Mouse (Mus musculus): ENCODE data around the gene Ywhae. TPM values are rescaled to one million over a fixed set of nuclear protein-coding genes. Genes with fewer than 3 reads are reported as not detected.

The Ywhae gene
- polyA plus RNA-seq, 1 experiment from 2014 or later = 415 TPM

DNA sequence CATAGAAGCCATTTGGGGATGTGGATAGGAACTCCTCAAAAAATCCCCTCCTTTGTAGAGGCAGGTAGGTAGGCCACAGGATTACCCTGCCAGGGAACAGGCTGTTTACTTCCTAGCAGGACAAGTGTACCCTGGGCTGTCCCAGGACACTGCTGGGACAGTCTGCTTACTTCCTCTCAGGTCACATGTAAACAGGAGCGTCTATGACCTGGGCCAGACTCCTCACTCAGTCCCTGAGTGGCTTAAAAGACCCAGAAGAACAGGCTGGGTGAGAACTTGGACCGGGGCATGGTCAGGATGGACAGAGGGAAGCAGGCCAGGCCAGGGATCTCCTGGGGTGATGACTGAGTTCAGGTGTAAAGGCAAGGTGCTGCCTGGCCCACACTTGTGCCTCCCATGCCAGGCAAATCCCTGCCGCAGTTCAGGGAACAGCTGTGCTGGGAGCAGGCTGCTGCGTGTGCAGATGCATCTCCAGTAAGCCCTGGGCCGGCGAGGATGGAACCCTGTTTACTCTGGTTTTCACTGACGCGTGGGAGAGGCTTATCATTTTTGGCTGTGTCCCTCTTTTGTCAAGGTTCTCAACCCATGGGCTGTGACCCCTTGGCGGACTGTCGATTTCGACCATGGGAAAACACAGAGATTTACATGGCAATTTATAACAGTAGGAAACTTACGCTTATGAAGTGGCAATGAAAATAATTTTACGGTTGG, 64.0 kb downstream of the Ywhae start:
- ATAC-seq = no peak
- H3K9ac ChIP-seq = no peak overlapping the region
- peaks cover 11% of the 10 kb centered on the region; the same call in 1 of the 2 replicates for H3K4me1 ChIP-seq
- no peak overlapping the region for H3K4me3 ChIP-seq
- no peaks in the 10 kb centered on the region for H3K36me3 ChIP-seq
- H3K27me3 ChIP-seq (replicated peaks) = peaks cover 82% of the 10 kb centered on the region
- H3K4me2 ChIP-seq = no peak overlapping the region
- no peaks in the 10 kb centered on the region for H3K9me3 ChIP-seq (replicated peaks)
- 55% methylated on average over 13 of the region's 13 CpGs for WGBS (ENCODE audit: insufficient replicate concordance)
- H3K27ac ChIP-seq = no peak overlapping the region

DNA sequence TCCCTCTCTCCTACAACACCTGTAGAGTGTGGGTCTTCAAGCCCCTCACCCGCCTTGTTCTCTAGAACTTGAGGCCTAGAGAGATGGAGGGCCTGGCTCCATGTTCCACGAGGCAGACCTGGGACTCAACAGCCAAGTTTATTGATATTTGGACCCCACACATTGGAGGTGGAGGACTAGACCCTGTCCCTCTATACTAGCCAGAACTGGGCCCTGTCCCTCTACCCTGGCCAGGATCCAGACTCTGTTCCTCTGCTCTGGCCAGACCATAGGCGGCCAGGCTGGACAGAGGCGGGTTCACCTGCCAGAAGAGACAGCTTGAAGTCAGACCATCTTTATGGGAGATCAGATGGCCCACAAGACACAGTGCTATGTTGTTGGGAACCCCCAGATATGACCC, 68.7 kb downstream of the Ywhae start:
- H3K36me3 ChIP-seq = no peaks in the 10 kb centered on the region
- no peaks in the 10 kb centered on the region for H3K9me3 ChIP-seq (replicated peaks)
- 63% methylated on average over 4 of the region's 4 CpGs for WGBS (ENCODE audit: insufficient replicate concordance)
- H3K4me2 ChIP-seq = no peak overlapping the region
- H3K9ac ChIP-seq = no peak overlapping the region
- no peak for ATAC-seq
- peaks cover 36% of the 10 kb centered on the region for H3K27me3 ChIP-seq (replicated peaks)
- no peaks in the 10 kb centered on the region for H3K4me1 ChIP-seq
- H3K27ac ChIP-seq = no peak overlapping the region
- no peak overlapping the region for H3K4me3 ChIP-seq

- Histone ChIP-seq H3K9me3 (replicated peaks) (no peaks in the 10 kb centered on the region), H3K4me1 (no peaks in the 10 kb centered on the region), H3K27ac (no peak overlapping the region), H3K4me3 (no peak overlapping the region), H3K36me3 (no peaks in the 10 kb centered on the region), H3K27me3 (replicated peaks) (peaks cover 30% of the 10 kb centered on the region), H3K4me2 (no peak overlapping the region), H3K9ac (no peak overlapping the region)
- WGBS (ENCODE audit: insufficient replicate concordance) = 70% methylated on average over 7 of the region's 7 CpGs
- no peak for ATAC-seq
Measured at GRCm38 (mm10) chr11:75801771-75802550, 69.3 kb downstream of the Ywhae start.

DNA sequence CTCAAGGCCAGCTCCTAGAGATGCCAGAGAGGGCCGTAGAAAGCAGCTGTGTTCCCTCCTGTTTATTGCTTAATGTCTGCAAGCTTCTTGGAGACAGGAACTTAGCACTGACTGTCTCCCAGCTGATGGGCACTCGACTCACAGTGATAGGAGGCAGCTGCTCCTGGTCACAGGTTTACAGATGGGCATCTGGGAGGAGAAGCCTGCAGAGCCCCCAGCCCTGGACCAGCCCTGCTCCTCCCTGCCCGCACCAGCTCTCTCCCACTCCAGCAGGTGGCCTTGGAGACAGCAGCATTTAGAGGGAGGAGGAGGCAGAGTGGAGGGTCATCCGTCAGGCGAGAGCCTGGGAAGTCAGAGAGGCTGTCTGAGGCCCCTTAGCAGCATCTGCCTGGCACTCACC, 74.8 kb downstream of the Ywhae start:
- H3K4me3 ChIP-seq = no peak overlapping the region
- no peak for ATAC-seq
- H3K27me3 ChIP-seq (replicated peaks) = peaks cover 4% of the 10 kb centered on the region; the same call in 1 of the 2 replicates
- H3K27ac ChIP-seq = no peak overlapping the region
- H3K4me2 ChIP-seq = no peak overlapping the region
- H3K9ac ChIP-seq = no peak overlapping the region
- 46% methylated on average over 5 of the region's 5 CpGs for WGBS (ENCODE audit: insufficient replicate concordance)
- H3K4me1 ChIP-seq = peaks cover 8% of the 10 kb centered on the region; the same call in 1 of the 2 replicates
- H3K9me3 ChIP-seq (replicated peaks) = no peaks in the 10 kb centered on the region
- no peaks in the 10 kb centered on the region for H3K36me3 ChIP-seq

GRCm38 (mm10) chr11:75810526-75810925, 77.9 kb downstream of the Ywhae start:
- Histone ChIP-seq H3K4me1 (peaks cover 8% of the 10 kb centered on the region; the same call in 1 of the 2 replicates), H3K4me2 (no peak overlapping the region), H3K9me3 (replicated peaks) (no peaks in the 10 kb centered on the region), H3K27ac (no peak overlapping the region), H3K36me3 (no peaks in the 10 kb centered on the region), H3K4me3 (no peak overlapping the region), H3K9ac (no peak overlapping the region), H3K27me3 (replicated peaks) (peaks cover 15% of the 10 kb centered on the region)
- WGBS (ENCODE audit: insufficient replicate concordance) = 65% methylated on average over 3 of the region's 3 CpGs
- no peak for ATAC-seq

DNA sequence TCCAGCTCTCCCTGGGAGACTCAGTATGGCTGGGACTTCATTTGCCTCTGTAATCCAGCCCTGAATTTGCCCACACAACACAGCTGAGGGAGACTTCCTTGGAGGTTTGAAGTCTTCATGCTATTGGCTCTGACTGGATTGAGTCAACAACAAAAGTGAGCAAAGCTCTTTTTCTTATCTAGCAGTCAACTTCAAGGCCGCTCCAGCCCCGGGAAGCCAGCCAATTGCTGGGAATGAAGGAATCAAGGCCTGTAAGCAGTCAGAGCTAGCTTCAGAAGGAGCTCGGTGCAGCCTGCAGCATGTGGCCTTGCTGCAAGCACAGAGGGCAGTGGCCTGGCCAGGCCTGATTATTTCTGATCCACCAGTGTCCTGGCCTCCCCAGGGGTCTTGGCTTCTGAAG, 79.2 kb downstream of the Ywhae start:
- 31% methylated on average over 3 of the region's 3 CpGs for WGBS (ENCODE audit: insufficient replicate concordance)
- H3K4me1 ChIP-seq = peaks cover 8% of the 10 kb centered on the region; the same call in 1 of the 2 replicates
- peaks cover 15% of the 10 kb centered on the region for H3K27me3 ChIP-seq (replicated peaks)
- H3K27ac ChIP-seq = peak overlapping the region; percentile 54; the same call in 1 of the 2 replicates
- H3K9me3 ChIP-seq (replicated peaks) = no peaks in the 10 kb centered on the region
- no peak overlapping the region for H3K9ac ChIP-seq
- ATAC-seq = no peak; the same call in 1 of the 2 replicates
- no peak overlapping the region for H3K4me2 ChIP-seq
- H3K4me3 ChIP-seq = no peak overlapping the region
- H3K36me3 ChIP-seq = no peaks in the 10 kb centered on the region

- Histone ChIP-seq H3K36me3 (no peaks in the 10 kb centered on the region), H3K4me1 (peaks cover 8% of the 10 kb centered on the region; the same call in 1 of the 2 replicates), H3K9ac (no peak overlapping the region), H3K4me2 (no peak overlapping the region), H3K9me3 (replicated peaks) (no peaks in the 10 kb centered on the region), H3K4me3 (no peak overlapping the region), H3K27me3 (replicated peaks) (peaks cover 15% of the 10 kb centered on the region; the same call in 1 of the 2 replicates), H3K27ac (no peak overlapping the region)
- WGBS (ENCODE audit: insufficient replicate concordance) = 67% methylated on average over 10 of the region's 10 CpGs
- ATAC-seq = no peak
Measured at GRCm38 (mm10) chr11:75813085-75813484, 80.4 kb downstream of the Ywhae start.

Other genes starting within 250 kb of the Ywhae start
- 46.6 and 47.9 TPM in 2 replicates for gene Prpf8, start 246.1 kb upstream of the Ywhae start, polyA plus RNA-seq (2016; fragmentation: Nextera tagmentation; extraction: Ambion mirVana)
- 0.89 and 1.2 TPM in 2 replicates for gene Rilp, start 222.8 kb upstream of the Ywhae start, polyA plus RNA-seq (2016; fragmentation: Nextera tagmentation; extraction: Ambion mirVana)
- gene Scarf1, start 219.3 kb upstream of the Ywhae start, polyA plus RNA-seq (2016; fragmentation: Nextera tagmentation; extraction: Ambion mirVana) = 5.2 TPM in 2 replicates
- 5.9 and 6.3 TPM in 2 replicates for gene Slc43a2, start 201.2 kb upstream of the Ywhae start, polyA plus RNA-seq (2016; fragmentation: Nextera tagmentation; extraction: Ambion mirVana)
- gene Pitpna, start 144.8 kb upstream of the Ywhae start, polyA plus RNA-seq (2016; fragmentation: Nextera tagmentation; extraction: Ambion mirVana) = 65.7 and 69.3 TPM in 2 replicates
- 15.0 and 15.8 TPM in 2 replicates for gene Inpp5k, start 101.9 kb upstream of the Ywhae start, polyA plus RNA-seq (2016; fragmentation: Nextera tagmentation; extraction: Ambion mirVana)
- 34.6 and 35.5 TPM in 2 replicates for gene Myo1c, start 82.4 kb upstream of the Ywhae start, polyA plus RNA-seq (2016; fragmentation: Nextera tagmentation; extraction: Ambion mirVana)
- 50.2 and 53.6 TPM in 2 replicates for gene Crk, start 53.6 kb upstream of the Ywhae start, polyA plus RNA-seq (2016; fragmentation: Nextera tagmentation; extraction: Ambion mirVana)
- 0.05 and 0.12 TPM in 2 replicates for gene Doc2b, start 63.2 kb downstream of the Ywhae start, polyA plus RNA-seq (2016; fragmentation: Nextera tagmentation; extraction: Ambion mirVana)
- 0.57 and 0.68 TPM in 2 replicates for gene Rph3al, start 205.6 kb downstream of the Ywhae start, polyA plus RNA-seq (2016; fragmentation: Nextera tagmentation; extraction: Ambion mirVana)